Mouse (Mus musculus) megakaryocyte, embryonic 14.5 days (primary cell): ENCODE data around the gene St6galnac3. TPM values are rescaled to one million over a fixed set of nuclear protein-coding genes. Genes with fewer than 3 reads are reported as not detected.

Source experiments
- H3K27me3 ChIP-seq: replicated peaks from 2 replicates; pipeline ENCODE3; 2012; ENCODE audit warnings: inconsistent platforms
- H3K36me3 ChIP-seq: replicated peaks from 2 replicates; pipeline ENCODE3; 2012; ENCODE audit warnings: low read length, inconsistent platforms, mixed read lengths
- H3K4me1 ChIP-seq: 2 replicates; pipeline ENCODE4 v1.6.1; 2012; ENCODE audit warnings: inconsistent platforms
- H3K4me3 ChIP-seq: replicated peaks from 2 replicates; pipeline ENCODE3; 2012; ENCODE audit warnings: moderate library complexity, mild to moderate bottlenecking, inconsistent platforms
- H3K9me3 ChIP-seq: 2 replicates; pipeline ENCODE4 v1.6.1; 2012; ENCODE audit warnings: inconsistent platforms
- FLI1 ChIP-seq: IDR thresholded peaks from 2 replicates; pipeline ENCODE4 v1.6.1; 2012; ENCODE audit warnings: low read length, inconsistent platforms, mixed read lengths
- GATA1 ChIP-seq: IDR thresholded peaks from 3 replicates; pipeline ENCODE4 v1.6.1; 2012; ENCODE audit warnings: mixed read lengths, low read length, inconsistent platforms, borderline replicate concordance
- polyA plus RNA-seq: library from polyadenylated mRNA; stranded (reverse); fragments of >175 nt; gene quantifications from 2 replicates; pipeline ENCODE4 v1.2.3, GENCODE M21; 2012; ENCODE audit warnings: low replicate concordance; ENCODE audit not compliant: insufficient read depth

St6galnac3 gene
- polyA plus RNA-seq, 1 experiment: 0.04 TPM

GRCm38 (mm10) chr3:153675832-153676231 is 49.1 kb downstream of the St6galnac3 start:
- no peak for TF ChIP-seq FLI1
- TF ChIP-seq GATA1: no peak
- H3K27me3 ChIP-seq: peaks cover 4% of the 10 kb centered on the region
- H3K4me3 ChIP-seq: no peak overlapping the region
- H3K4me1 ChIP-seq: peaks cover 86% of the 10 kb centered on the region
- no peaks in the 10 kb centered on the region; the same call in 1 of the 2 replicates for H3K9me3 ChIP-seq
- H3K36me3 ChIP-seq: no peaks in the 10 kb centered on the region

- H3K4me3 ChIP-seq: no peak overlapping the region
- no peaks in the 10 kb centered on the region; the same call in 1 of the 2 replicates for H3K9me3 ChIP-seq
- peaks cover 5% of the 10 kb centered on the region for H3K27me3 ChIP-seq
- peaks cover 80% of the 10 kb centered on the region for H3K4me1 ChIP-seq
- TF ChIP-seq GATA1 (no peak), FLI1 (no peak)
- no peaks in the 10 kb centered on the region for H3K36me3 ChIP-seq
These were observed 49.9 kb downstream of the St6galnac3 start for GRCm38 (mm10) chr3:153675073-153675472.

GRCm38 (mm10) chr3:153674359-153674758 is 50.6 kb downstream of the St6galnac3 start:
- H3K9me3 ChIP-seq: no peaks in the 10 kb centered on the region
- H3K4me3 ChIP-seq: no peak overlapping the region
- H3K27me3 ChIP-seq: peaks cover 7% of the 10 kb centered on the region
- peaks cover 76% of the 10 kb centered on the region for H3K4me1 ChIP-seq
- no peak for TF ChIP-seq FLI1
- H3K36me3 ChIP-seq: no peaks in the 10 kb centered on the region

- Histone ChIP-seq H3K27me3 (peaks cover 5% of the 10 kb centered on the region), H3K36me3 (no peaks in the 10 kb centered on the region), H3K4me1 (peaks cover 73% of the 10 kb centered on the region)
These were observed 51.5 kb downstream of the St6galnac3 start for GRCm38 (mm10) chr3:153673451-153673850.

GRCm38 (mm10) chr3:153670953-153671674 is 53.9 kb downstream of the St6galnac3 start:
- H3K27me3 ChIP-seq: peaks cover 3% of the 10 kb centered on the region
- TF ChIP-seq FLI1: no peak
- no peak overlapping the region for H3K4me3 ChIP-seq
- peaks cover 52% of the 10 kb centered on the region for H3K4me1 ChIP-seq
- H3K36me3 ChIP-seq: no peaks in the 10 kb centered on the region
- H3K9me3 ChIP-seq: no peaks in the 10 kb centered on the region

More at GRCm38 (mm10) chr3:153673451-153673850, 51.5 kb downstream of the St6galnac3 start:
- Histone ChIP-seq H3K4me3 (no peak overlapping the region), H3K9me3 (no peaks in the 10 kb centered on the region)
- TF ChIP-seq FLI1: no peak
- TF ChIP-seq GATA1: no peak

GRCm38 (mm10) chr3:153669737-153670435 is 55.1 kb downstream of the St6galnac3 start:
- H3K36me3 ChIP-seq: no peaks in the 10 kb centered on the region
- peaks cover 48% of the 10 kb centered on the region for H3K4me1 ChIP-seq

GRCm38 (mm10) chr3:153669329-153669728 is 55.6 kb downstream of the St6galnac3 start:
- Histone ChIP-seq H3K4me1 (peaks cover 47% of the 10 kb centered on the region), H3K4me3 (no peak overlapping the region), H3K9me3 (no peaks in the 10 kb centered on the region), H3K27me3 (peaks cover 6% of the 10 kb centered on the region), H3K36me3 (no peaks in the 10 kb centered on the region)
- TF ChIP-seq GATA1 (no peak), FLI1 (no peak)

More at GRCm38 (mm10) chr3:153669737-153670435, 55.1 kb downstream of the St6galnac3 start:
- no peak overlapping the region for H3K4me3 ChIP-seq
- H3K27me3 ChIP-seq: peaks cover 3% of the 10 kb centered on the region
- no peaks in the 10 kb centered on the region for H3K9me3 ChIP-seq
- no peak for TF ChIP-seq FLI1

GRCm38 (mm10) chr3:153668447-153669290 is 56.3 kb downstream of the St6galnac3 start:
- TF ChIP-seq GATA1: no peak
- TF ChIP-seq FLI1: no peak
- peaks cover 41% of the 10 kb centered on the region for H3K4me1 ChIP-seq
- H3K36me3 ChIP-seq: no peaks in the 10 kb centered on the region

GRCm38 (mm10) chr3:153664696-153665095 is 60.3 kb downstream of the St6galnac3 start:
- Histone ChIP-seq H3K36me3 (no peaks in the 10 kb centered on the region), H3K4me3 (no peak overlapping the region), H3K27me3 (peaks cover 17% of the 10 kb centered on the region), H3K4me1 (peaks cover 17% of the 10 kb centered on the region), H3K9me3 (no peaks in the 10 kb centered on the region)
- TF ChIP-seq GATA1: no peak
- TF ChIP-seq FLI1: no peak

More at GRCm38 (mm10) chr3:153668447-153669290, 56.3 kb downstream of the St6galnac3 start:
- Histone ChIP-seq H3K4me3 (no peak overlapping the region), H3K27me3 (peaks cover 6% of the 10 kb centered on the region), H3K9me3 (no peaks in the 10 kb centered on the region)

GRCm38 (mm10) chr3:153663841-153664427 is 61.0 kb downstream of the St6galnac3 start:
- Histone ChIP-seq H3K9me3 (no peaks in the 10 kb centered on the region), H3K36me3 (no peaks in the 10 kb centered on the region), H3K4me1 (peaks cover 16% of the 10 kb centered on the region), H3K27me3 (peaks cover 20% of the 10 kb centered on the region), H3K4me3 (no peak overlapping the region)
- TF ChIP-seq FLI1 (no peak), GATA1 (no peak)
